Mouse (Mus musculus) thymus, adult 2 months (tissue): ENCODE data around the gene Insl3. TPM values are rescaled to one million over a fixed set of nuclear protein-coding genes. Genes with fewer than 3 reads are reported as not detected.
"Not testable (repeated sequence)": the region's sequence is repeated elsewhere in the genome, so short reads cannot be mapped to it uniquely, and the experiment has no call there.

Experiments
- DNase-seq: peaks from one replicate; pipeline ENCODE4 v3.0.0; 2021
- H3K27ac ChIP-seq: fragments of 200-500 bp; 2 replicates; pipeline ENCODE4 v1.5.1; 2012; ENCODE audit warnings: low read length, control low read depth; ENCODE audit not compliant: control insufficient read depth, insufficient read depth
- H3K27me3 ChIP-seq: fragments of 200-500 bp; 2 replicates; pipeline ENCODE4 v1.6.1; 2012; ENCODE audit warnings: mild to moderate bottlenecking, low read length, moderate library complexity, mixed read lengths; ENCODE audit not compliant: control insufficient read depth, insufficient read depth
- H3K36me3 ChIP-seq: fragments of 200-500 bp; 2 replicates; pipeline ENCODE4 v1.6.1; 2012; ENCODE audit warnings: mild to moderate bottlenecking, low read length, moderate library complexity; ENCODE audit not compliant: control insufficient read depth, insufficient read depth
- H3K4me1 ChIP-seq: fragments of 200-500 bp; replicated peaks from 2 replicates; pipeline ENCODE4 v1.6.1; 2012; ENCODE audit warnings: low read length; ENCODE audit not compliant: control insufficient read depth, insufficient read depth
- H3K4me3 ChIP-seq: fragments of 200-500 bp; 2 replicates; pipeline ENCODE4 v1.5.1; 2012; ENCODE audit warnings: mild to moderate bottlenecking, low read length, control low read depth, moderate library complexity; ENCODE audit not compliant: control insufficient read depth, insufficient read depth
- CTCF ChIP-seq: fragments of 200-500 bp; IDR thresholded peaks from 2 replicates; pipeline ENCODE4 v1.5.1; 2012; ENCODE audit warnings: mild to moderate bottlenecking, control low read depth, low read length, moderate library complexity, borderline replicate concordance; ENCODE audit not compliant: control insufficient read depth, poor library complexity, insufficient read depth; ENCODE audit errors: extremely low read depth
- POLR2A ChIP-seq: fragments of 200-500 bp; IDR thresholded peaks from 2 replicates; pipeline ENCODE4 v1.6.1; 2012; ENCODE audit warnings: mild to moderate bottlenecking, low read length, control low read depth, moderate library complexity; ENCODE audit not compliant: control insufficient read depth, poor library complexity, insufficient read depth; ENCODE audit errors: extremely low read depth
- WGBS: fragments of 180-500 bp; shearing (Covaris S2); methylation state at CpG from one replicate; pipeline ENCODE4 v1.1.7; 2018; 5-methylcytosine and 5-hydroxymethylcytosine counted together
- polyA plus RNA-seq: library from polyadenylated mRNA; depleted of rRNA; stranded (reverse); fragments of >200 nt; gene quantifications from 2 replicates; pipeline ENCODE4 v1.2.3, GENCODE M21; 2012

Insl3 gene
- polyA plus RNA-seq, 1 experiment = 56.8 TPM

DNA sequence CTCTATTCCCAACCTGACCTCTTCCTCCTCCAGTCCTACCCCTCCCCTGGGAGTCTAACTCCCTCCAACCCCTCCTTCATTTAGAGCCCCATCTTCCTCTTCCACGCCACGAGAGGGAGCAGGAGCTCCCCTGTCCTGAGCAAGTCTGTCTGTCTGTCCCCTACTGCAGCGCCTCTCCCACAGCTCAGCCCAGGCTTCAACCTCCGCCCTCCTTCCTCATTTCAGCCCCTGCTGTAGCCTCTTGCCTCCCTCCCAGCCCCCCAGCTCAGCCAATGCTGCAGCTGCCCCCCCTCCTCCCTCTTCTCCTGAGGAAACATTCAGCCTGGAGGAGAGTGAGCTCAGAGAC is 13.0 kb downstream of the Insl3 start:
- peaks cover 10% of the 10 kb centered on the region for H3K4me1 ChIP-seq
- TF ChIP-seq POLR2A (no peak), CTCF (no peak)
- 15% methylated on average over 4 of the region's 4 CpGs for WGBS
- H3K4me3 ChIP-seq = no peak overlapping the region
- H3K27ac ChIP-seq = no peak overlapping the region
- no peaks in the 10 kb centered on the region for H3K27me3 ChIP-seq
- no peaks in the 10 kb centered on the region for H3K36me3 ChIP-seq
- DNase-seq = no peak

DNA sequence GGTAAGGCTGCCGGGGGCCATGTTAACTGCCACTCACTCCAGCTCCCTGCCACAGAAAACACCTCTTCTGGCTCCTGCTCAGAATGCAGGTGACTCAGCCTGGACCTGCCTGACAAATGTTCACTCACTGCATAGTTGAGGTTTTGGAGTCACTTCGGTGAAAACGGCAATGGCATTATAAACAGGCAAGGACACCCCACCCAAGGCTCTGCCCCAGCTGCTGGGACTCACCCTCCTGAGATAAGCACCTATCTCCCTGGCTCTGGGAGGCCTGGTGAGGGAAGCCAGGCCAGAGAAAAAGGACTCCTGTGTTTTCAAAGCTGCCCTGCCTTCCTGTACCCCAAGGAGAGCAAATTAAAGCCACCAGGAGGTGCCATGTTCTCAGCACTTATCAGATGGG is 13.9 kb downstream of the Insl3 start:
- WGBS = 75% methylated on average over 3 of the region's 3 CpGs
- H3K27ac ChIP-seq = no peak overlapping the region
- no peak overlapping the region for H3K4me3 ChIP-seq
- TF ChIP-seq CTCF (no peak), POLR2A (no peak)
- peaks cover 10% of the 10 kb centered on the region for H3K4me1 ChIP-seq
- no peaks in the 10 kb centered on the region for H3K27me3 ChIP-seq
- DNase-seq = no peak
- peaks cover 6% of the 10 kb centered on the region; the same call in 1 of the 2 replicates for H3K36me3 ChIP-seq

DNA sequence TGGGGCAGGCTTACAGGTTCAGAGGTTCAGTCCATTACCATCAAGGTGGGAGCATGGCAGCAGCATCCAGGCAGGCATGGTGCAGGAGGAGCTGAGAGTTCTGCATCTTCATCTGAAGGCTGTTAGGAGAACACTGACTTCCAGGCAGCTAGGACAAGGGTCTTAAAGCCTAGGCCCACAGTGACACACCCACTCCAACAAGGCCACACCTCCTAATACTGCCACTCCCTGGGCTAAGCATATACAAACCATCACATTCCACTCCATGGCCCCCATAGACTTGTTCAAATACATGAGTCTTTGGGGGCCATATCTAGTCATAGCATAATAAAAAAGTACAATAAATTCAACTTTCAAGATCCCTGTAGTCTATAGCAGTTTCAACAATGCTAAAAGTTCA is 14.4 kb downstream of the Insl3 start:
- peaks cover 10% of the 10 kb centered on the region for H3K4me1 ChIP-seq
- H3K27ac ChIP-seq, DNase-seq, H3K4me3 ChIP-seq, H3K27me3 ChIP-seq, H3K36me3 ChIP-seq: not testable (repeated sequence)

DNA sequence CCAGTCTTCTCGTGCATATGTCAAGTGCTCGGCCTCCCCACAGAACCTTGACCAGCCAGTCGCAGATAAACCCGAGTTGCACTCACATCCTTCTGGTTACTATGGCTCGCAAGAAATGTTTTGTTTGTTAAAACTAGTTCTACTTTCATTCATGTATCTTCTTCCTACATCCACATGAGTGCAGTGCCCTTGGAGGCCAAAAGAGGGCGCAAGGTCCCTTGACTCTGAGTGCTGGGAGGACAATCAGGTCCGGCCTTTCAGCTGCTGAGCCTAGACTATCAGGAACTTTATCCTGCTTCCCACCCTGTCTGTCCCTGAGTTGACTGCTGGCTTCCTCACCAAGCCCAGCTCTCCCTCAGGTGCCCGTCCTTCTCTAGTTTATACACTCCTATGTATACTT is 18.9 kb downstream of the Insl3 start:
- H3K4me1 ChIP-seq = no peaks in the 10 kb centered on the region

DNA sequence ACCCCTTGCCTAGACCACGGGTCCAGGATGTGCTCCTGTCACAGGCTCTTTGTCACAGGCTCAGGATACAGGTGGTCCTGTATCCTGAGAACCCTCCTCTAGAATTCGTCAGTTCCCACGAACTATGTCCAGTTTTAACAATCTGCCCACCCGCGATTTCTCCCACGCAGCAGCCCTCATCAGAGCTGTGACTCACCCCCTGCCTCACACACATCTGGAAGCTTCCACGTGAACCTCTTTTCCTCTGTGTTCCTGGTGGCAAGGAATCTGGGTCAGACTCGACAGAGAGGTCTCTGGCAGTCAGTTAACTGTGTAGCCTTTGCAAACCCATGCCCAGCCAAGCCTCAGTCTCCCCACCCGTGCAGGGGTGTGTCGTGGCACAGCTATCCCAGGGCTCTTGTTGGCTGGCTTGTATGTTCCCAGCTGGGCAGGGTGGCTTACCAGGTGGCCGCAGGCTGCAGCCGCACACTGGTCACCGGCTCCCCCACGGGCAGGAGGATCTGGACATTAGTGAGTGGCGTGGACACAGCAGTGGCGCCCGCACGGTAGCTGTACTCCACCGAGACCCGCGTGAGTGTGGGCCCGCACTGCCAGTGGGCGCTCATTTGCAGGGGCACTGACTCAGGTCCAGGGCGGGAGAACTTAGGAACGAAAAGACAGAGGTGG is 20.3 kb downstream of the Insl3 start:
- no peak for TF ChIP-seq CTCF
- no peak for TF ChIP-seq POLR2A
- 92% methylated on average over 25 of the region's 25 CpGs for WGBS
- Histone ChIP-seq H3K4me1 (no peaks in the 10 kb centered on the region), H3K4me3 (no peak overlapping the region), H3K27me3 (no peaks in the 10 kb centered on the region), H3K27ac (no peak overlapping the region), H3K36me3 (peaks cover 46% of the 10 kb centered on the region)
- DNase-seq = no peak

More for the DNA sequence above, 18.9 kb downstream of the Insl3 start:
- TF ChIP-seq CTCF (peak; percentile 66; the same call in 1 of the 2 replicates), POLR2A (no peak)
- WGBS = 71% methylated on average over 8 of the region's 8 CpGs
- peaks cover 33% of the 10 kb centered on the region for H3K36me3 ChIP-seq
- no peak overlapping the region for H3K4me3 ChIP-seq
- peak; percentile 75 for DNase-seq
- no peak overlapping the region for H3K27ac ChIP-seq
- H3K27me3 ChIP-seq = no peaks in the 10 kb centered on the region

GRCm38 (mm10) chr8:71709800-71710446 is 20.9 kb downstream of the Insl3 start:
- Histone ChIP-seq H3K4me1 (no peaks in the 10 kb centered on the region), H3K27ac (no peak overlapping the region), H3K36me3 (peaks cover 53% of the 10 kb centered on the region), H3K4me3 (no peak overlapping the region), H3K27me3 (no peaks in the 10 kb centered on the region)
- WGBS = 76% methylated on average over 25 of the region's 25 CpGs
- TF ChIP-seq POLR2A (no peak), CTCF (peak; percentile 38; the same call in 1 of the 2 replicates)
- peak; percentile 72 for DNase-seq

DNA sequence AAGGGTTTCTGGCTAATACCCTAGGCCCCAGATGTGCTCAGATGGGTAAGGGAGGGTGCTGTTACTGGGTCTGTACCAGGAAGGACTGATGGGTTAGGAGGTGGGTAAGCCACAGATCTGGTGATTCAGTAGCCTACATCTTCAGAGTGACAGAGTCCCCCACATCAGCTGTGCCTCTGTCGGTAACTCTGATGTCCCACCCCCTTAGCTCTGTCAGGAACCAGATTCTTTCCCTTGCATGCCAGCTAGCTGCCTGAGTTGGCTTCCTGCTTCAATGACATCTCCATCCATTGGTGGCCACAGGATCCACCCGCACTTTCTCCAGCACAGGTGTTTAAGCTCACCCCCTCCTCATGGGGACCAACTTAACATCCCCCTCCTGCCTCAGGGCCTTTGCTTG is 22.6 kb downstream of the Insl3 start:
- peaks cover 68% of the 10 kb centered on the region for H3K36me3 ChIP-seq
- 67% methylated on average over 2 of the region's 2 CpGs for WGBS

More for the DNA sequence above, 22.6 kb downstream of the Insl3 start:
- H3K4me3 ChIP-seq = no peak overlapping the region
- no peak for DNase-seq
- no peaks in the 10 kb centered on the region for H3K27me3 ChIP-seq
- no peak overlapping the region for H3K27ac ChIP-seq
- no peaks in the 10 kb centered on the region for H3K4me1 ChIP-seq
- TF ChIP-seq POLR2A (no peak), CTCF (no peak)
